Mouse (Mus musculus) embryonic facial prominence, embryonic 14.5 days (tissue): Measurements from ENCODE around the gene Mei4. TPM values are rescaled to one million over a fixed set of nuclear protein-coding genes. Genes with fewer than 3 reads are reported as not detected.
A peak's percentile ranks its signal among the peaks of the same experiment; 100 is the strongest.

Experiments
- ATAC-seq: fragments of 200-750 bp; cut with Nextera tagmentation; 2 replicates; pipeline ENCODE4 v1.8.0; 2017; ENCODE audit warnings: low read depth, moderate number of reproducible peaks, moderate TSS enrichment
- DNase-seq: peaks from one replicate; pipeline ENCODE4 v3.0.0-alpha.2; 2015; ENCODE audit warnings: low spot score
- H3K27ac ChIP-seq: fragments of 300-500 bp; sonication (generic); replicated peaks from 2 replicates; pipeline ENCODE4 v1.5.1; 2014; ENCODE audit warnings: low read depth, mild to moderate bottlenecking, low read length, moderate library complexity
- H3K27me3 ChIP-seq: fragments of 300-500 bp; sonication (generic); replicated peaks from 2 replicates; pipeline ENCODE4 v1.6.1; 2014; ENCODE audit warnings: low read length; ENCODE audit not compliant: control insufficient read depth, insufficient read depth
- H3K36me3 ChIP-seq: fragments of 300-500 bp; sonication (generic); 2 replicates; pipeline ENCODE4 v1.6.1; 2014; ENCODE audit warnings: low read length, mixed read lengths; ENCODE audit not compliant: control insufficient read depth, insufficient read depth
- H3K4me1 ChIP-seq: fragments of 300-500 bp; sonication (generic); 2 replicates; pipeline ENCODE4 v1.6.1; 2014; ENCODE audit warnings: antibody characterized with exemption, low read length; ENCODE audit not compliant: control insufficient read depth, insufficient read depth
- H3K4me2 ChIP-seq: fragments of 300-500 bp; sonication (generic); 2 replicates; pipeline ENCODE4 v1.6.1; 2014; ENCODE audit warnings: low read depth, mild to moderate bottlenecking, low read length, moderate library complexity, mixed read lengths
- H3K4me3 ChIP-seq: fragments of 300-500 bp; sonication (generic); 2 replicates; pipeline ENCODE4 v1.5.1; 2014; ENCODE audit warnings: low read depth, mild to moderate bottlenecking, low read length
- H3K9ac ChIP-seq: fragments of 300-500 bp; sonication (generic); 2 replicates; pipeline ENCODE4 v1.6.1; 2014; ENCODE audit warnings: low read depth, mild to moderate bottlenecking, low read length, moderate library complexity, mixed read lengths
- H3K9me3 ChIP-seq: fragments of 300-500 bp; sonication (generic); 2 replicates; pipeline ENCODE4 v1.6.1; 2016; ENCODE audit warnings: low read length; ENCODE audit not compliant: control insufficient read depth
- WGBS: fragments of 180-500 bp; shearing (Covaris S2); extraction: QIAGEN DNeasy Blood & Tissue Kit; methylation state at CpG from one replicate; pipeline ENCODE4 v1.1.7; 2014; 5-methylcytosine and 5-hydroxymethylcytosine counted together
- polyA plus RNA-seq: library from polyadenylated mRNA; unstranded; fragments of >200 nt; fragmentation: Nextera tagmentation; extraction: Ambion mirVana; gene quantifications from 2 replicates; pipeline ENCODE4 v1.2.1, GENCODE M21; 2014

The Mei4 gene
- polyA plus RNA-seq, 1 experiment from 2014 or later, result 1.3 TPM

DNA sequence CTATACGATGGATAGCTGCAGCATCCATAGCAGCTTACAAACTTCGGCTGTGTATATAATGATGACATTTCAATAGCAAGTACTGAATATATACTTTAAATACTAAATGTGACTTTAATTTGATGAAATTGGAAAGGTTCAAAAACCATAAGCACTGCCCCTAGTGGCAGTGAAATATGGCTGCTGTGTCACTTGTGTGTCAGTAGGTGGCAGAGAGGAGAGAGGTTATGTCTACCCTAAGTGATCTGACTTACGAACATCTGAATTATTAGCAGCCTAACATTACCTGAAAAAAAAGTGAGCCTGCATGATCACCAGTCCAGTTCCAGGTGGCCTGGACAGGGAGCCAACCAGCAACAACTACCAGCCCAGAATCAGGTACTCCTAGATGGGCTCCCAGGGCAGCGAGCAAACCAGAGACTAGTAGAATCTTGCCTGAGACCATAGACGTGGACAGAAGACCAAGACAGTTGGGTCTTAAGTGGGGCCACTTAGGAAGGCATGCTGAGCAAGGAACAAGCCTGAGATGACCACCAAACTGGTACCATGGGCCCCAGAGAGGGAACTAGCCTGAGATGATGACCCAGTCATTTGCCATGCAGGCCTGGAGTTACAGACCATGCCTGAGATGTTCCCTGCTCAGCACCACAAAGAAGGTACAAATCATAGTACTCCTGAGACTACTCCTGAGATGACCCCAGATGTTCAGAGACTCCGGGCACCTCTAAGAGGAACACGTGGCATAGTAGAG is 384.4 kb downstream of the Mei4 start:
- DNase-seq (peak; percentile 30), ATAC-seq (no peak)
- Histone ChIP-seq H3K4me1 (no peaks in the 10 kb centered on the region), H3K4me3 (no peak overlapping the region), H3K27ac (no peak overlapping the region), H3K36me3 (no peaks in the 10 kb centered on the region), H3K9ac (no peak overlapping the region), H3K4me2 (no peak overlapping the region), H3K9me3 (no peaks in the 10 kb centered on the region), H3K27me3 (no peaks in the 10 kb centered on the region)
- WGBS, result 83% methylated on average over 7 of the region's 7 CpGs

Other genes starting within 250 kb of the Mei4 start
- 0.79 and 0.84 TPM in 2 replicates for gene Htr1b, start 229.8 kb upstream of the Mei4 start, polyA plus RNA-seq